Mouse (Mus musculus): ENCODE measurements around the gene Cacnb4. TPM values are rescaled to one million over a fixed set of nuclear protein-coding genes. Genes with fewer than 3 reads are reported as not detected.

Gene Cacnb4
- total RNA-seq, 2 experiments from 2014 or later: 0.09 TPM; not detected in 1

GRCm38 (mm10) chr2:52613888-52614287 lies 62.7 kb downstream of the Cacnb4 start:
- no peak for ATAC-seq (replicated peaks; ENCODE audit: low FRiP score, low TSS enrichment, poor library complexity, severe bottlenecking)

GRCm38 (mm10) chr2:52609486-52609885 lies 67.1 kb downstream of the Cacnb4 start:
- no peak for ATAC-seq (replicated peaks; ENCODE audit: low FRiP score, low TSS enrichment, poor library complexity, severe bottlenecking)

GRCm38 (mm10) chr2:52607857-52608485 lies 68.7 kb downstream of the Cacnb4 start:
- no peak for ATAC-seq (replicated peaks; ENCODE audit: low FRiP score, low TSS enrichment, poor library complexity, severe bottlenecking)

GRCm38 (mm10) chr2:52606331-52606730 lies 70.3 kb downstream of the Cacnb4 start:
- no peak for ATAC-seq (replicated peaks; ENCODE audit: low FRiP score, low TSS enrichment, poor library complexity, severe bottlenecking)

- ATAC-seq (replicated peaks; ENCODE audit: low FRiP score, low TSS enrichment, poor library complexity, severe bottlenecking): peak; percentile 66; the same call in 1 of the 2 replicates
Observed at GRCm38 (mm10) chr2:52605321-52605720, 71.3 kb downstream of the Cacnb4 start.

GRCm38 (mm10) chr2:52604651-52605020 lies 72.0 kb downstream of the Cacnb4 start:
- ATAC-seq (replicated peaks; ENCODE audit: low FRiP score, low TSS enrichment, poor library complexity, severe bottlenecking): no peak

GRCm38 (mm10) chr2:52603935-52604650 lies 72.5 kb downstream of the Cacnb4 start:
- ATAC-seq (replicated peaks; ENCODE audit: low FRiP score, low TSS enrichment, poor library complexity, severe bottlenecking): no peak

- peak; percentile 95 for ATAC-seq (replicated peaks; ENCODE audit: low FRiP score, low TSS enrichment, poor library complexity, severe bottlenecking)
Observed at GRCm38 (mm10) chr2:52603421-52603820, 73.2 kb downstream of the Cacnb4 start.

- no peak for ATAC-seq (replicated peaks; ENCODE audit: low FRiP score, low TSS enrichment, poor library complexity, severe bottlenecking)
Observed at GRCm38 (mm10) chr2:52602921-52603320, 73.7 kb downstream of the Cacnb4 start.

- ATAC-seq (replicated peaks; ENCODE audit: low FRiP score, low TSS enrichment, poor library complexity, severe bottlenecking): no peak
Observed at GRCm38 (mm10) chr2:52602228-52602627, 74.4 kb downstream of the Cacnb4 start.

- ATAC-seq (replicated peaks; ENCODE audit: low FRiP score, low TSS enrichment, poor library complexity, severe bottlenecking): no peak
Observed at GRCm38 (mm10) chr2:52597511-52597910, 79.1 kb downstream of the Cacnb4 start.

GRCm38 (mm10) chr2:52593814-52594213 lies 82.8 kb downstream of the Cacnb4 start:
- ATAC-seq (replicated peaks; ENCODE audit: low FRiP score, low TSS enrichment, poor library complexity, severe bottlenecking): no peak

GRCm38 (mm10) chr2:52593260-52593659 lies 83.4 kb downstream of the Cacnb4 start:
- ATAC-seq (replicated peaks; ENCODE audit: low FRiP score, low TSS enrichment, poor library complexity, severe bottlenecking): no peak

GRCm38 (mm10) chr2:52590970-52591347 lies 85.7 kb downstream of the Cacnb4 start:
- peak; percentile 91 for ATAC-seq (replicated peaks; ENCODE audit: low FRiP score, low TSS enrichment, poor library complexity, severe bottlenecking)

- no peak for ATAC-seq (replicated peaks; ENCODE audit: low FRiP score, low TSS enrichment, poor library complexity, severe bottlenecking)
Observed at GRCm38 (mm10) chr2:52590340-52590969, 86.2 kb downstream of the Cacnb4 start.

- peak; percentile 64; the same call in 1 of the 2 replicates for ATAC-seq (replicated peaks; ENCODE audit: low FRiP score, low TSS enrichment, poor library complexity, severe bottlenecking)
Observed at GRCm38 (mm10) chr2:52589514-52589913, 87.1 kb downstream of the Cacnb4 start.

GRCm38 (mm10) chr2:52585384-52585783 lies 91.2 kb downstream of the Cacnb4 start:
- peak; percentile 46 for ATAC-seq (replicated peaks; ENCODE audit: low FRiP score, low TSS enrichment, poor library complexity, severe bottlenecking)

- no peak for ATAC-seq (replicated peaks; ENCODE audit: low FRiP score, low TSS enrichment, poor library complexity, severe bottlenecking)
Observed at GRCm38 (mm10) chr2:52581132-52581781, 95.4 kb downstream of the Cacnb4 start.

GRCm38 (mm10) chr2:52580697-52581096 lies 95.9 kb downstream of the Cacnb4 start:
- ATAC-seq (replicated peaks; ENCODE audit: low FRiP score, low TSS enrichment, poor library complexity, severe bottlenecking): no peak

- no peak for ATAC-seq (replicated peaks; ENCODE audit: low FRiP score, low TSS enrichment, poor library complexity, severe bottlenecking)
Observed at GRCm38 (mm10) chr2:52578846-52579245, 97.8 kb downstream of the Cacnb4 start.
